Mouse (Mus musculus) midbrain, embryonic 13.5 days (tissue): Measurements from ENCODE around the gene Lrrc8d. TPM values are rescaled to one million over a fixed set of nuclear protein-coding genes. Genes with fewer than 3 reads are reported as not detected.
A peak's percentile ranks its signal among the peaks of the same experiment; 100 is the strongest.
"Not testable (repeated sequence)": the region's sequence is repeated elsewhere in the genome, so short reads cannot be mapped to it uniquely, and the experiment has no call there.

Experiments used
- ATAC-seq: fragments of 200-750 bp; cut with Nextera tagmentation; 2 replicates; pipeline ENCODE4 v1.8.0; 2017; ENCODE audit warnings: mild to moderate bottlenecking, moderate TSS enrichment, moderate library complexity
- H3K27ac ChIP-seq: fragments of 300-500 bp; sonication (generic); 2 replicates; pipeline ENCODE4 v1.5.1; 2015; ENCODE audit warnings: inconsistent platforms, mild to moderate bottlenecking, moderate library complexity
- H3K27me3 ChIP-seq: fragments of 300-500 bp; sonication (generic); 2 replicates; pipeline ENCODE4 v1.6.1; 2015; ENCODE audit warnings: mild to moderate bottlenecking, inconsistent platforms
- H3K36me3 ChIP-seq: fragments of 300-500 bp; sonication (generic); 2 replicates; pipeline ENCODE4 v1.6.1; 2015; ENCODE audit warnings: mild to moderate bottlenecking, inconsistent platforms
- H3K4me1 ChIP-seq: fragments of 300-500 bp; sonication (generic); replicated peaks from 2 replicates; pipeline ENCODE4 v1.6.1; 2015; ENCODE audit warnings: inconsistent platforms
- H3K4me2 ChIP-seq: fragments of 300-500 bp; sonication (generic); replicated peaks from 2 replicates; pipeline ENCODE4 v1.6.1; 2015; ENCODE audit warnings: moderate library complexity, mild to moderate bottlenecking, inconsistent platforms
- H3K4me3 ChIP-seq: fragments of 300-500 bp; sonication (generic); replicated peaks from 2 replicates; pipeline ENCODE4 v1.5.1; 2015; ENCODE audit warnings: mild to moderate bottlenecking, inconsistent platforms
- H3K9ac ChIP-seq: fragments of 300-500 bp; sonication (generic); replicated peaks from 2 replicates; pipeline ENCODE4 v1.6.1; 2015; ENCODE audit warnings: mild to moderate bottlenecking, inconsistent platforms
- H3K9me3 ChIP-seq: fragments of 300-500 bp; sonication (generic); 2 replicates; pipeline ENCODE4 v1.6.1; 2016; ENCODE audit warnings: mild to moderate bottlenecking, inconsistent platforms
- WGBS: fragments of 180-500 bp; shearing (Covaris S2); methylation state at CpG from one replicate; pipeline ENCODE4 v1.1.7; 2015; 5-methylcytosine and 5-hydroxymethylcytosine counted together
- polyA plus RNA-seq: library from polyadenylated mRNA; unstranded; fragments of >200 nt; fragmentation: Nextera tagmentation; extraction: Ambion mirVana; gene quantifications from 2 replicates; pipeline ENCODE4 v1.2.1, GENCODE M21; 2015

Lrrc8d gene
- polyA plus RNA-seq, 1 experiment from 2014 or later: 32.3 TPM

GRCm38 (mm10) chr5:105858754-105859694 is 159.3 kb downstream of the Lrrc8d start:
- Histone ChIP-seq H3K4me2 (no peak overlapping the region), H3K4me1 (no peaks in the 10 kb centered on the region), H3K27me3 (no peaks in the 10 kb centered on the region), H3K9me3 (no peaks in the 10 kb centered on the region), H3K9ac (no peak overlapping the region), H3K4me3 (no peak overlapping the region), H3K27ac (no peak overlapping the region), H3K36me3 (no peaks in the 10 kb centered on the region)
- no peak for ATAC-seq
- 87% methylated on average over 8 of the region's 8 CpGs for WGBS

- no peak overlapping the region for H3K27ac ChIP-seq
- no peaks in the 10 kb centered on the region for H3K27me3 ChIP-seq
- no peak for ATAC-seq
- H3K9ac ChIP-seq: no peak overlapping the region
- no peaks in the 10 kb centered on the region for H3K9me3 ChIP-seq
- no peaks in the 10 kb centered on the region for H3K4me1 ChIP-seq
- no peak overlapping the region for H3K4me3 ChIP-seq
- H3K4me2 ChIP-seq: no peak overlapping the region
- no peaks in the 10 kb centered on the region for H3K36me3 ChIP-seq
- WGBS: 83% methylated on average over 11 of the region's 11 CpGs
These were observed 160.1 kb downstream of the Lrrc8d start for GRCm38 (mm10) chr5:105859716-105860460.

- Histone ChIP-seq H3K4me2 (no peak overlapping the region), H3K9ac (no peak overlapping the region), H3K36me3 (no peaks in the 10 kb centered on the region), H3K4me3 (no peak overlapping the region), H3K4me1 (no peaks in the 10 kb centered on the region), H3K27me3 (no peaks in the 10 kb centered on the region), H3K9me3 (no peaks in the 10 kb centered on the region), H3K27ac (no peak overlapping the region)
- WGBS: 87% methylated on average over 10 of the region's 10 CpGs
- ATAC-seq: no peak
These were observed 160.7 kb downstream of the Lrrc8d start for GRCm38 (mm10) chr5:105860461-105860835.

- Histone ChIP-seq H3K4me1 (no peaks in the 10 kb centered on the region), H3K36me3 (no peaks in the 10 kb centered on the region), H3K9me3 (no peaks in the 10 kb centered on the region), H3K4me3 (no peak overlapping the region), H3K27ac (no peak overlapping the region), H3K9ac (no peak overlapping the region), H3K27me3 (no peaks in the 10 kb centered on the region), H3K4me2 (no peak overlapping the region)
- no peak for ATAC-seq
- 96% methylated on average over 5 of the region's 5 CpGs for WGBS
These were observed 161.8 kb downstream of the Lrrc8d start for GRCm38 (mm10) chr5:105861616-105862015.

GRCm38 (mm10) chr5:105865110-105865628 is 165.4 kb downstream of the Lrrc8d start:
- ATAC-seq, H3K9ac ChIP-seq, H3K27me3 ChIP-seq, H3K4me2 ChIP-seq, H3K9me3 ChIP-seq, H3K27ac ChIP-seq, H3K36me3 ChIP-seq, H3K4me3 ChIP-seq: not testable (repeated sequence)
- 46% methylated on average over 5 of the region's 5 CpGs for WGBS
- H3K4me1 ChIP-seq: peaks cover 12% of the 10 kb centered on the region; the same call in 1 of the 2 replicates

- WGBS: 56% methylated on average over 4 of the region's 4 CpGs
- no peaks in the 10 kb centered on the region for H3K9me3 ChIP-seq
- no peaks in the 10 kb centered on the region for H3K36me3 ChIP-seq
- peaks cover 12% of the 10 kb centered on the region; the same call in 1 of the 2 replicates for H3K4me1 ChIP-seq
- no peak overlapping the region for H3K9ac ChIP-seq
- no peaks in the 10 kb centered on the region for H3K27me3 ChIP-seq
- H3K4me3 ChIP-seq: no peak overlapping the region
- no peak for ATAC-seq
- no peak overlapping the region for H3K4me2 ChIP-seq
- H3K27ac ChIP-seq: no peak overlapping the region
These were observed 167.7 kb downstream of the Lrrc8d start for GRCm38 (mm10) chr5:105867427-105867826.

- Histone ChIP-seq H3K4me3 (no peak overlapping the region), H3K27me3 (no peaks in the 10 kb centered on the region), H3K9ac (no peak overlapping the region), H3K4me1 (peaks cover 12% of the 10 kb centered on the region; the same call in 1 of the 2 replicates), H3K4me2 (no peak overlapping the region), H3K27ac (no peak overlapping the region), H3K9me3 (no peaks in the 10 kb centered on the region), H3K36me3 (no peaks in the 10 kb centered on the region)
- ATAC-seq: peak; percentile 71; the same call in 1 of the 2 replicates
- WGBS: 72% methylated on average over 16 of the region's 16 CpGs
These were observed 168.2 kb downstream of the Lrrc8d start for GRCm38 (mm10) chr5:105867841-105868447.

GRCm38 (mm10) chr5:105868593-105868992 is 168.8 kb downstream of the Lrrc8d start:
- Histone ChIP-seq H3K27me3 (no peaks in the 10 kb centered on the region), H3K9ac (no peak overlapping the region), H3K4me2 (no peak overlapping the region), H3K36me3 (no peaks in the 10 kb centered on the region), H3K27ac (no peak overlapping the region), H3K9me3 (no peaks in the 10 kb centered on the region), H3K4me1 (peaks cover 12% of the 10 kb centered on the region; the same call in 1 of the 2 replicates), H3K4me3 (no peak overlapping the region)
- 28% methylated on average over 3 of the region's 3 CpGs for WGBS
- peak; percentile 82 for ATAC-seq

GRCm38 (mm10) chr5:105869739-105870138 is 170.0 kb downstream of the Lrrc8d start:
- ATAC-seq: no peak
- Histone ChIP-seq H3K27ac (no peak overlapping the region), H3K9ac (no peak overlapping the region), H3K4me2 (no peak overlapping the region), H3K4me3 (no peak overlapping the region), H3K4me1 (peaks cover 12% of the 10 kb centered on the region; the same call in 1 of the 2 replicates), H3K9me3 (no peaks in the 10 kb centered on the region), H3K36me3 (no peaks in the 10 kb centered on the region), H3K27me3 (no peaks in the 10 kb centered on the region)
- 91% methylated on average over 7 of the region's 7 CpGs for WGBS

GRCm38 (mm10) chr5:105871140-105871539 is 171.4 kb downstream of the Lrrc8d start:
- 78% methylated on average over 3 of the region's 3 CpGs for WGBS
- Histone ChIP-seq H3K4me1 (peaks cover 17% of the 10 kb centered on the region), H3K4me3 (no peak overlapping the region)

GRCm38 (mm10) chr5:105872176-105872575 is 172.4 kb downstream of the Lrrc8d start:
- Histone ChIP-seq H3K36me3 (no peaks in the 10 kb centered on the region), H3K4me2 (no peak overlapping the region), H3K27me3 (0 out of 2 replicates have a peak, but pooled peaks cover 3% of the 10 kb centered on the region), H3K4me3 (no peak overlapping the region), H3K4me1 (peaks cover 17% of the 10 kb centered on the region), H3K27ac (no peak overlapping the region), H3K9me3 (no peaks in the 10 kb centered on the region), H3K9ac (no peak overlapping the region)
- 85% methylated on average over 8 of the region's 8 CpGs for WGBS
- ATAC-seq: no peak

More at GRCm38 (mm10) chr5:105871140-105871539, 171.4 kb downstream of the Lrrc8d start:
- no peak overlapping the region for H3K27ac ChIP-seq
- H3K9ac ChIP-seq: no peak overlapping the region
- H3K9me3 ChIP-seq: no peaks in the 10 kb centered on the region
- H3K36me3 ChIP-seq: no peaks in the 10 kb centered on the region
- H3K4me2 ChIP-seq: no peak overlapping the region
- 0 out of 2 replicates have a peak, but pooled peaks cover 3% of the 10 kb centered on the region for H3K27me3 ChIP-seq
- ATAC-seq: no peak
